Mouse (Mus musculus) heart, adult 2 months (tissue): Measurements from ENCODE around the gene Zfand3. TPM values are rescaled to one million over a fixed set of nuclear protein-coding genes. Genes with fewer than 3 reads are reported as not detected.

ENCODE experiments used
- DNase-seq, 2 experiments: peaks; one replicate each; pipeline ENCODE4 v3.0.0; 2021
- H3K27ac ChIP-seq: fragments of 200-600 bp; 2 replicates; pipeline ENCODE4 v1.8.1; 2022
- H3K27me3 ChIP-seq: fragments of 200-500 bp; 2 replicates; pipeline ENCODE4 v1.6.1; 2012; ENCODE audit warnings: mild to moderate bottlenecking, low read length, inconsistent platforms, mixed read lengths; ENCODE audit not compliant: control insufficient read depth, insufficient read depth
- H3K36me3 ChIP-seq: fragments of 200-500 bp; 2 replicates; pipeline ENCODE4 v1.6.1; 2012; ENCODE audit warnings: low read length, inconsistent platforms; ENCODE audit not compliant: control insufficient read depth, insufficient read depth
- H3K4me1 ChIP-seq: fragments of 200-500 bp; 2 replicates; pipeline ENCODE4 v1.6.1; 2011; ENCODE audit warnings: low read length; ENCODE audit not compliant: control insufficient read depth, insufficient read depth
- H3K4me3 ChIP-seq: fragments of 200-600 bp; 2 replicates; pipeline ENCODE4 v1.8.1; 2022
- H3K79me2 ChIP-seq: fragments of 200-500 bp; replicated peaks from 2 replicates; pipeline ENCODE4 v1.6.1; 2012; ENCODE audit warnings: mild to moderate bottlenecking, inconsistent platforms, low read length, moderate library complexity, mixed read lengths; ENCODE audit not compliant: control insufficient read depth, insufficient read depth
- H3K9ac ChIP-seq: fragments of 200-500 bp; 2 replicates; pipeline ENCODE4 v1.6.1; 2012; ENCODE audit warnings: low read depth, mild to moderate bottlenecking, control low read depth, inconsistent platforms, low read length, mixed read lengths
- CTCF ChIP-seq: fragments of 200-600 bp; IDR thresholded peaks from 2 replicates; pipeline ENCODE4 v1.8.1; 2022; ENCODE audit warnings: antibody characterized with exemption, mild to moderate bottlenecking, moderate library complexity
- EP300 ChIP-seq: fragments of 200-500 bp; IDR thresholded peaks from 2 replicates; pipeline ENCODE4 v1.6.1; 2011; ENCODE audit warnings: low read depth, low read length, control low read depth; ENCODE audit not compliant: insufficient read depth
- POLR2A ChIP-seq: fragments of 200-500 bp; IDR thresholded peaks from 2 replicates; pipeline ENCODE4 v1.6.1; 2011; ENCODE audit warnings: mild to moderate bottlenecking, low read depth, low read length, control low read depth; ENCODE audit not compliant: insufficient read depth
- WGBS: fragments of 180-500 bp; shearing (Covaris S2); methylation state at CpG from one replicate; pipeline ENCODE4 v1.1.7; 2018; 5-methylcytosine and 5-hydroxymethylcytosine counted together
- intact Hi-C: fragments of 180-260 bp; cut with DNase I; formaldehyde crosslinking; loops from one replicate; pipeline ENCODE4 v1.15.1; 2025
- polyA plus RNA-seq: library from polyadenylated mRNA; depleted of rRNA; stranded (reverse); fragments of >200 nt; gene quantifications from 2 replicates; pipeline ENCODE4 v1.2.3, GENCODE M21; 2012
- total RNA-seq, 2 experiments: library from RNA; stranded (reverse); gene quantifications; 2 replicates each; pipeline ENCODE4 v1.2.3; 2021

Zfand3 gene
- total and polyA plus RNA-seq, 3 experiments: 106 to 149 (median 130) TPM

DNA sequence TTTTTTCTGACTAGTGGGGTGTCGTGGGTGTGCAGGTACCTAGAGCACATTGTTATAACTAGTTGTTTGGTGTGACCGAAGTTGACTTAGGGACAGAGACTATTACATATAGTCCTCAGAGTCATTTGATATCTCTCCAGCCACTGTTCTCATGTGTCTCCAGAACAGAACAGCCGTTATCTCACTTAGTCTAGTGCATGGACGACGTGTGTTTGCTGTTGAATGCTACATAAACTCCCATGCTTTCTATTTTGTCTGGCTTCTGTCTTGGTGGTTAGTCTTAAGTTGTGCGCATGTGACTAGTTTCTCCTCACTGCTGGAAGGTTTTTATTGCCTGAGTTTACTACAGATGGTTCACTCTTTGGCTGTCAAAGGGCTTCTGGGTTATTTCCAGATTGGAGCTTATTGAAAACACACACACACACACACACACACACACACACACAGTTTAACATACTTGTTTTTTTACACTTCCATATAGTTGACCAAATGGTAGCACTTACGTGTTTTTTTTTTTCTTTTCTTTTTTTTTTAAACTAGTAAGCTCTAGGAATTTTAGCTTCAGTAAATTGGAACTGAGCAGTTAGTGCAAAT is 25.2 kb downstream of the Zfand3 start:
- no peak for TF ChIP-seq POLR2A
- TF ChIP-seq EP300: no peak
- H3K9ac ChIP-seq: no peak overlapping the region
- 34% methylated on average over 7 of the region's 7 CpGs for WGBS
- no peak for DNase-seq
- peaks cover 35% of the 10 kb centered on the region for H3K36me3 ChIP-seq
- peaks cover 14% of the 10 kb centered on the region for H3K79me2 ChIP-seq
- peaks cover 35% of the 10 kb centered on the region for H3K4me1 ChIP-seq
- no peaks in the 10 kb centered on the region for H3K27me3 ChIP-seq
- intact Hi-C loops: loop anchor here (2.0 kb wide), 1 partner anchor 23 kb away; no protein-coding TSS in a partner anchor
- H3K4me3 ChIP-seq: no peak overlapping the region
- H3K27ac ChIP-seq: peak overlapping the region; percentile 50

DNA sequence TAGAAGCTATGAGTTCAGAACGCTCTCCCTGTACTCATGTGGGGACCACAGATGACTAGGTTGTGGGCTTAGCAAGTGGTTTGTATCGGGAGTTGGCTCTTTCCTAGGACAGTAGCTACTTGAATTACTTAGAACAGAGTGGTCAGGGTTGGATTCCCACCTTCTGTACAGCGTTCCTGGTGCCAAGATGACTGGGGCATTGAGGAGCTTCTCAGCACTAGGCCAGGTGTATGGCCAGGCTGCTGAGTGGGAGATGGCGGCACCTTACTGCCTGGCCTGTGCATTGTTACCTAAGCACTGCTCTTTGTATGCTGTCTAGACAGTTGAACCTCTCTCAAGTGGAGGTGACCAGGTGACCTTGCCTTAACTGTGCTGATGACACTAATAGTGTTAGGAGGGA is 28.3 kb downstream of the Zfand3 start:
- Histone ChIP-seq H3K27ac (no peak overlapping the region), H3K9ac (no peak overlapping the region), H3K27me3 (no peaks in the 10 kb centered on the region), H3K79me2 (peaks cover 13% of the 10 kb centered on the region), H3K4me1 (peaks cover 21% of the 10 kb centered on the region), H3K4me3 (no peak overlapping the region), H3K36me3 (peaks cover 32% of the 10 kb centered on the region)
- 84% methylated on average over 4 of the region's 4 CpGs for WGBS
- TF ChIP-seq CTCF: no peak
- no peak for TF ChIP-seq POLR2A
- no peak for TF ChIP-seq EP300
- intact Hi-C loops: no loop called here
- no peak for DNase-seq

DNA sequence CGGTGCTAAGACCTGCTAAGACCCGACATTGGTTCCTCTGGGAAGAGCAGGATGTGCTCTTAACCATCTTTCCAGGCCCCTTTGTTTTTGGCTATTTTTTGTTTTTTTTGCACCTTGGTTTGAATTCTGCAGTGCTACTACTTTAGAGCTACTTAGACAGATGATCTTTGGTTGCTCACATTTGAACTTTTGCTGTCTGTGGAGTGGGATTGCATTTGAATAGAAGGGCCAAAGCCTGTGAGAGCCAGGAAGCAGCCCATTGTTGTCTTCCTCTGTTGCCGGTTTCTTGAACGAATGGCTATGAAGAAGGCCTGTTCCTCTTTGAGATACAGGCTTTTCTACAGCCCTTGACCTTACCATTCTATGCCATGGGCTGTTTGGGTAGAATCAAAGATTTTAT is 29.5 kb downstream of the Zfand3 start:
- Histone ChIP-seq H3K27me3 (no peaks in the 10 kb centered on the region), H3K36me3 (peaks cover 26% of the 10 kb centered on the region), H3K4me3 (no peak overlapping the region), H3K79me2 (peaks cover 12% of the 10 kb centered on the region), H3K4me1 (peaks cover 14% of the 10 kb centered on the region), H3K9ac (no peak overlapping the region), H3K27ac (no peak overlapping the region; the same call in 1 of the 2 replicates)
- 48% methylated on average over 4 of the region's 4 CpGs for WGBS
- DNase-seq: no peak
- TF ChIP-seq POLR2A: no peak
- intact Hi-C loops: no loop called here

DNA sequence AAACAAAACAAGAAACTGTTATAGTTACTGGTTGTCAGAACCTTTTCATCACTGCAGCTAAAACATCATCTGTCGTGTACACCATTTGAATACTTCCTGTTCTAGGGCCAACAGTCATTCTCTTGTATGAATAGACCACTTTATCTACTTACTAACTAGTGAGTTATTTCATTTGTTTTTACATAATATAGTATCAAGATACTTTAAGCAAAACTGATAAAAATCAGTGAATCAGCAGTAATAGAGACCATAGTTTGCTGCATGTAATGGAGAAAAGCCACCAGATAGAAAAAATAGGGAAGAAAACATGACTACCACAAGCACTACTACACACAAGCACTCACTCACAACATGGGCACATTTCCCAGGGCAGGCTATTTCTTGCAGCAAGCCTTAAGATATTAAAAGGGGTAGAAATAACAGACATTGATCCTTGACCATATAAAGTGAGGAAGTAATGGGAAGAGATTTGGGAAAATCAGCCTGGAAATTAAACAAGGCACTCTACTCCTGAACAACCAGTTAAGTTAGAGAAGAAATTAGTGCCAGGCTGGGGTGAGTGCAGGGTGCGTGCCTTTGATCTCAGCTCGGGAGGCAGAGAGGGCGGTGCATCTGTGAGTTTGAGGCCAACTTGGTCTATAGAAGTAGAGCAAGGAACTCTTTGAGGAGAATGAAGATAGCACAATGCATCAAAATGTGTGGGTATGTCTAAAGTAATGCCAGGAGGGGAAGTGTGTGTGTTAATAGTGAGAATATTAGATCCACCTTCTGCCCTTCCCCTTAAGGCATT is 30.9 kb downstream of the Zfand3 start:
- TF ChIP-seq EP300: no peak
- TF ChIP-seq CTCF: no peak
- no peak for TF ChIP-seq POLR2A
- peaks cover 15% of the 10 kb centered on the region for H3K36me3 ChIP-seq
- H3K27ac ChIP-seq: no peak overlapping the region
- peaks cover 12% of the 10 kb centered on the region for H3K4me1 ChIP-seq
- 65% methylated on average over 4 of the region's 4 CpGs for WGBS
- no peak overlapping the region for H3K4me3 ChIP-seq
- H3K79me2 ChIP-seq: peaks cover 9% of the 10 kb centered on the region
- no peak overlapping the region for H3K9ac ChIP-seq
- no peaks in the 10 kb centered on the region for H3K27me3 ChIP-seq
- intact Hi-C loops: no loop called here
- DNase-seq: no peak

DNA sequence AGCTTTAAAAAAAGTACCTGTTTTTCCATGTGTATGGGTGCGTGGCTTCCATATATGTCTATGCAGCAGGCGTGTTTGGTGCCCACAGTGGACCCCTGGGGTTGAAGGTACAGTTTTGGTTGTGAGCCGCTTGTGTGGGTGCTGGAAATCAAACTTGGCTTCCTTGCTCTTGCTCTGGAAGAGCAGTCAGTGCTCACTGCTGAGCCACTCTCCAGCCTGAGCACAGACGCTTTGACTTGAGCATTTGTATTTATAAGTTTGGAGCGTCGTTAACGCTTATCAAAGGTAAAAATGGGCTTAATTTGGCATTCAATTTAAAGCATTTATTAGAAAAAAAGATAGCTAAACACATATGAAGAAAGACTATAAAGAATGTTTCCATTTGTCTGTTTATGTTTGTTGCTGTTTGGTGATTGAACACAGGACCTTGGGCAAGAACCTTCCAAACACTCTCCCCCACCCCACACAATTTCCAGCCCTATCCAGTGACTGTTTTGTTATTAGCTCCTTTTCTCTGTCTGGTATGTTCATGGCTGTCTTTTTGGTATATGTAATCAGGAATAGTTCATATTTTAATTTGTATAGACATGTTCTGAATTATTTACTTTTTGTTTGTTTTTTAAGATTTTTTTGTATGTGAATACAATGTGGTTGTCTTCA is 38.8 kb downstream of the Zfand3 start:
- intact Hi-C loops: no loop called here
- Histone ChIP-seq H3K27ac (no peak overlapping the region), H3K79me2 (peaks cover 9% of the 10 kb centered on the region), H3K27me3 (no peaks in the 10 kb centered on the region), H3K9ac (no peak overlapping the region), H3K4me3 (no peak overlapping the region), H3K4me1 (peaks cover 6% of the 10 kb centered on the region), H3K36me3 (peaks cover 23% of the 10 kb centered on the region)
- no peak for TF ChIP-seq EP300
- TF ChIP-seq POLR2A: no peak
- TF ChIP-seq CTCF: no peak
- DNase-seq: no peak
- 91% methylated on average over 7 of the region's 7 CpGs for WGBS

DNA sequence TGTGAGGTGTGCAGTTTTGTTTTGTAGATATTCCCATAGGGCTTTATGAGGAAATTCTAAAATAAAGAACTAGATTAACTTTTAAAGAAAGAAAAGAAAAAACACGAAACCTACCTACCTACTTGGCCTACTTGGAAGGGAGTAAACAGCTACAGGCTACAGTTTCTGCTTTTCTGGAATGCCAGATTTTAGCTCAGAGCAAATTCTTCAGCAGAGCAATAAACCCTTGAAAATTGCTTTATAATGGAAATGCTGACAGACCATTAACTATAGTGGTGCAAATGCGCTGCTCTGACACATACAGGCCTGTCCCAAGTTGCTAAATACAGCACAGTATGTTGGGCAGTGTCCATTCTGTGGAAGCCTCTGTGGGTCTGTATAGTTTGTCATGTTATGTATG is 40.6 kb downstream of the Zfand3 start:
- H3K36me3 ChIP-seq: peaks cover 18% of the 10 kb centered on the region
- WGBS: 58% methylated on average over 2 of the region's 2 CpGs
- no peak overlapping the region for H3K9ac ChIP-seq
- no peak for TF ChIP-seq POLR2A
- TF ChIP-seq CTCF: no peak
- no peak for TF ChIP-seq EP300
- peaks cover 11% of the 10 kb centered on the region for H3K79me2 ChIP-seq
- no peak overlapping the region for H3K4me3 ChIP-seq
- no peak overlapping the region for H3K27ac ChIP-seq
- intact Hi-C loops: no loop called here
- DNase-seq: no peak
- H3K27me3 ChIP-seq: no peaks in the 10 kb centered on the region
- H3K4me1 ChIP-seq: peaks cover 8% of the 10 kb centered on the region
